Mouse (Mus musculus) brain, embryonic 14.5 days (tissue): ENCODE measurements around the gene Ltc4s.

Experiments used
- CTCF ChIP-seq: fragments of 200-500 bp; IDR thresholded peaks from 2 replicates; pipeline ENCODE4 v1.5.1; 2012; ENCODE audit warnings: inconsistent platforms, mild to moderate bottlenecking, moderate library complexity, borderline replicate concordance; ENCODE audit not compliant: insufficient read depth, insufficient read length; ENCODE audit errors: extremely low read depth
- POLR2A ChIP-seq: fragments of 200-500 bp; IDR thresholded peaks from 2 replicates; pipeline ENCODE4 v1.6.1; 2012; ENCODE audit warnings: mild to moderate bottlenecking, inconsistent platforms, borderline replicate concordance; ENCODE audit not compliant: poor library complexity, insufficient read depth, insufficient read length, severe bottlenecking; ENCODE audit errors: extremely low read depth

DNA sequence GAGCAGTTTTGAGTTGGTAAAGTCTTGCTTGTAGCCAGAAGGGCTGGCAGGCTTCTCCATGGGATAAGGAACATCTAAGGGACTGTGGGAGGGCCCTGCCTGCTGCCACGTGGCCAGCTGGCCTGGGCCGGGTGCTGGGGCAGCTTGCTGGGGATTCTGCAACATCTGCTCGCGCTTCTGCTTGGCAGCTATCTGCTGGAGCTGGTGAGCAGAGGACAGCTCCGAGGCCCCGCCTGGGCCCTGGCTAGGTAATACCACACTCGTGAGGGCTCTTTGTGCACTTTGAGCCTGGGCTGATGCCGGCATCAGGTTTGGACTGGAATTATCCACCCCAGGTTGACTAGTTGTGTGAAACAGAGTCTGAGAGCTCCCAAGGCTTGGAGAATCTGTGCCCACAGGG lies 27.5 kb upstream of the Ltc4s start:
- TF ChIP-seq CTCF (no peak), POLR2A (no peak)
